Comparison of ENCODE assay signal across 23 mouse cellular contexts in the genomic region with DNA sequence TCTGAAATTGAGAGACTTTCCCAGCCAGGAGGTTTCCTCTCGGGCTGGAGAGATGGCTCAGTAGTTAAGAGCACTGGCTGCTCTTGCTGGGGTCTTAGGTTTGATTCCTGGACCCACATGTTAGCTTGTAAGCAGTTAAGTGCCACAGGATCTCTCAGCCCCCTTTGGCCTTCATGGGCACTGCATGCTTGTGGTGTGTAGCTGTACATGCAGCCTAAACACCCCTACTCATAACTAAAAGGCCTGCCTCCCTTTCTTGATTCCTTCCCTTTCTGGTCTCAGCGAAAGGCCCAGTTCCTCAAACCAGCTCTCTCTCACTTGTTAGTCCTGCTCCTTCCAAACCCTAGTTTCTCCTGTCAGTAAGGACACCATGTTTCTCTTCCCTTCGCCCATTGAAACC. TPM values are rescaled to one million over a fixed set of nuclear protein-coding genes. Genes with fewer than 3 reads are reported as not detected.
DNase-seq lines count a peak whose midpoint lies in the region; ATAC-seq and TF ChIP-seq lines count a peak whose summit lies in the region.
"Had no signal": no experiment of that assay in that cellular context is flagged by ENCODE, and none has a peak within 500 bp of the region (broad histone marks: within the 10 kb centered on the region; RNA-seq: fewer than 3 reads in every experiment).

No protein-coding gene starts in this region.

- TF ChIP-seq RAD21 in CH12.LX (IDR thresholded peaks at IDR 0.05; ENCODE audit: low read depth, low read length): no peak
- no peak for TF ChIP-seq RAD21 in MEL (IDR thresholded peaks at IDR 0.05; ENCODE audit: low read depth, low read length)

- 79% methylated on average over 3 of the region's 3 CpGs for WGBS in liver, postnatal 0 days (ENCODE audit: insufficient replicate concordance)
- 80% methylated on average over 3 of the region's 3 CpGs for WGBS in liver, embryonic 12.5 days (ENCODE audit: insufficient replicate concordance)

- H3K79me2 ChIP-seq in CH12.LX (replicated peaks; ENCODE audit: control insufficient read depth, extremely low read depth, insufficient read depth, poor library complexity, severe bottlenecking) (0 out of 2 replicates have a peak, but pooled peaks cover 2% of the 10 kb centered on the region), MEL (ENCODE audit: control insufficient read depth, insufficient read depth, low read length, poor library complexity) (peaks cover 11% of the 10 kb centered on the region)

- H3K4me3 ChIP-seq in liver, postnatal 0 days (ENCODE audit: low read depth, low read length): no peak overlapping the region
- H3K4me3 ChIP-seq in liver, embryonic 12.5 days: no peak overlapping the region
- H3K4me3 ChIP-seq in CH12.LX (replicated peaks in 1 of 3; ENCODE audit: low read depth in 2 of 3, low read length in 2 of 3, poor library complexity in 1 of 3): no peak overlapping the region
- H3K4me3 ChIP-seq in MEL (ENCODE audit: control insufficient read depth in 1 of 2, insufficient read depth in 1 of 2, low read depth in 2 of 2, low read length in 2 of 2): no peak overlapping the region
- H3K4me3 ChIP-seq: embryonic facial prominence, embryonic 15.5 days; heart, embryonic 15.5 days; hindbrain, embryonic 10.5 days; left cerebral cortex, adult 2 months; midbrain, embryonic 12.5 days had no signal

- dilution Hi-C loops in CH12.LX (cut with MboI; ENCODE audit: extremely low pct_ligation_motif_present, extremely low pct_unique_long_range_greater_than_20kb, low sequenced_read_pairs): no loop called here

- H3K9me3 ChIP-seq in liver, postnatal 0 days (ENCODE audit: low read length): no peaks in the 10 kb centered on the region
- no peaks in the 10 kb centered on the region for H3K9me3 ChIP-seq in liver, embryonic 12.5 days (replicated peaks)
- H3K9me3 ChIP-seq in CH12.LX (replicated peaks; ENCODE audit: low read length) (no peaks in the 10 kb centered on the region), MEL (replicated peaks; ENCODE audit: insufficient read depth, low read length) (no peaks in the 10 kb centered on the region)
- H3K9me3 ChIP-seq: embryonic facial prominence, embryonic 15.5 days; G1E; heart, embryonic 15.5 days; hindbrain, embryonic 10.5 days; midbrain, embryonic 12.5 days had no signal

- no peak overlapping the region for H3K4me2 ChIP-seq in liver, postnatal 0 days (ENCODE audit: low read depth, low read length)
- no peak overlapping the region for H3K4me2 ChIP-seq in liver, embryonic 12.5 days
- H3K4me2 ChIP-seq in CH12.LX (ENCODE audit: insufficient read depth, low read depth, poor library complexity, severe bottlenecking): no peak overlapping the region
- H3K4me2 ChIP-seq: embryonic facial prominence, embryonic 15.5 days; heart, embryonic 15.5 days; midbrain, embryonic 12.5 days had no signal

- no peak for DNase-seq in liver, postnatal 0 days
- DNase-seq in CH12.LX (ENCODE audit: extremely low read depth): no peak
- DNase-seq in MEL (ENCODE audit: low read depth, low spot score): peak; percentile 56
- no peak for DNase-seq in retina, postnatal 1 day
- DNase-seq in gastrocnemius, postnatal 10 days: no peak
- DNase-seq: adrenal gland, adult 8-10 months; cerebellum, adult 11-12 months; cerebellum, postnatal 14 days; kidney, adult 8-10 months; kidney, postnatal 14 days; layer of hippocampus, adult 9-11 months; left cerebral cortex, postnatal 4 days; liver; lung, adult 18-20 months had no signal

- TF ChIP-seq POLR2A in CH12.LX (IDR thresholded peaks at IDR 0.05; ENCODE audit: low read depth, low read length) (no peak), MEL (IDR thresholded peaks at IDR 0.05; ENCODE audit: control insufficient read depth in 1 of 2, insufficient read depth in 1 of 2, low read depth in 1 of 2, low read length in 2 of 2, poor library complexity in 1 of 2) (no peak)

- 0 out of 2 replicates have a peak, but pooled peaks have one; percentile 15 for TF ChIP-seq CTCF in liver, postnatal 0 days (IDR thresholded peaks at IDR 0.05; ENCODE audit: low read depth)
- TF ChIP-seq CTCF in CH12.LX (conservative IDR thresholded peaks at IDR 0.05 in 1 of 2, IDR thresholded peaks at IDR 0.05 in 1 of 2; ENCODE audit: low read depth in 2 of 2, low read length in 2 of 2): peak in 1 of 2 experiments; percentile 14; a peak in 1 of 4 replicates
- peak in 1 of 3 experiments; percentile 1; a peak in 2 of 6 replicates for TF ChIP-seq CTCF in MEL (IDR thresholded peaks at IDR 0.05 in 2 of 3, conservative IDR thresholded peaks at IDR 0.05 in 1 of 3; ENCODE audit: control insufficient read depth in 1 of 3, insufficient read depth in 1 of 3, low read depth in 2 of 3, low read length in 3 of 3, poor library complexity in 1 of 3, severe bottlenecking in 1 of 3)

- peaks cover 6% of the 10 kb centered on the region for H3K36me3 ChIP-seq in liver, postnatal 0 days (replicated peaks; ENCODE audit: insufficient read depth, low read length)
- peaks cover 27% of the 10 kb centered on the region for H3K36me3 ChIP-seq in liver, embryonic 12.5 days
- peaks cover 12 to 42% of the 10 kb centered on the region in 2 experiments for H3K36me3 ChIP-seq in CH12.LX (replicated peaks in 1 of 2; ENCODE audit: control insufficient read depth in 1 of 2, insufficient read depth in 1 of 2, low read length in 1 of 2)
- H3K36me3 ChIP-seq in MEL (ENCODE audit: control insufficient read depth in 1 of 2, insufficient read depth in 2 of 2, low read length in 2 of 2): peaks cover 4 to 38% of the 10 kb centered on the region in 2 experiments; a peak in 3 of 4 replicates

- no peak for ATAC-seq in liver, postnatal 0 days
- no peak for ATAC-seq in liver, embryonic 12.5 days
- peak; percentile 62 for ATAC-seq in granulocyte monocyte progenitor cell, adult 5-6 weeks (replicated peaks; ENCODE audit: poor library complexity, severe bottlenecking)

- H3K27ac ChIP-seq in liver, postnatal 0 days (ENCODE audit: low read depth): no peak overlapping the region
- H3K27ac ChIP-seq in liver, embryonic 12.5 days: no peak overlapping the region
- no peak overlapping the region for H3K27ac ChIP-seq in CH12.LX (ENCODE audit: insufficient read depth, low read depth)
- H3K27ac ChIP-seq in MEL (ENCODE audit: control insufficient read depth, low read depth, low read length): peak overlapping the region; percentile 75; the same call in 1 of the 2 replicates
- H3K27ac ChIP-seq: embryonic facial prominence, embryonic 15.5 days; heart, embryonic 15.5 days; hindbrain, embryonic 10.5 days; left cerebral cortex, adult 2 months; macrophage; midbrain, embryonic 12.5 days had no signal

- no peaks in the 10 kb centered on the region for H3K27me3 ChIP-seq in liver, postnatal 0 days (ENCODE audit: insufficient read depth, low read length)
- no peaks in the 10 kb centered on the region for H3K27me3 ChIP-seq in liver, embryonic 12.5 days (replicated peaks)
- H3K27me3 ChIP-seq in CH12.LX (replicated peaks): no peaks in the 10 kb centered on the region
- no peaks in the 10 kb centered on the region for H3K27me3 ChIP-seq in MEL (ENCODE audit: control insufficient read depth in 1 of 2, insufficient read depth in 2 of 2, low read length in 2 of 2)
- H3K27me3 ChIP-seq: embryonic facial prominence, embryonic 15.5 days; heart, embryonic 15.5 days; midbrain, embryonic 12.5 days had no signal

- TF ChIP-seq EP300 in liver, postnatal 0 days (IDR thresholded peaks at IDR 0.05; ENCODE audit: low read depth): no peak
- TF ChIP-seq EP300 in CH12.LX (IDR thresholded peaks at IDR 0.05; ENCODE audit: low read length) (0 out of 2 replicates have a peak, but pooled peaks have one; percentile 23), MEL (IDR thresholded peaks at IDR 0.05; ENCODE audit: low read depth in 1 of 2, low read length in 2 of 2) (no peak)

- no peak overlapping the region for H3K9ac ChIP-seq in liver, postnatal 0 days (replicated peaks)
- no peak overlapping the region for H3K9ac ChIP-seq in liver, embryonic 12.5 days
- no peak overlapping the region for H3K9ac ChIP-seq in CH12.LX (ENCODE audit: insufficient read depth, low read depth)
- no peak overlapping the region for H3K9ac ChIP-seq in MEL (ENCODE audit: control insufficient read depth, low read depth, low read length, poor library complexity, severe bottlenecking)
- H3K9ac ChIP-seq: embryonic facial prominence, embryonic 15.5 days; heart, embryonic 15.5 days; midbrain, embryonic 12.5 days had no signal

- peaks cover 12% of the 10 kb centered on the region for H3K4me1 ChIP-seq in liver, postnatal 0 days (ENCODE audit: insufficient read depth)
- peaks cover 34% of the 10 kb centered on the region for H3K4me1 ChIP-seq in liver, embryonic 12.5 days
- H3K4me1 ChIP-seq in CH12.LX (ENCODE audit: control insufficient read depth in 1 of 2, insufficient read depth in 2 of 2) (peaks cover under 1 to 43% of the 10 kb centered on the region in 2 experiments; a peak in 2 of 4 replicates), MEL (ENCODE audit: control insufficient read depth in 1 of 2, insufficient read depth in 2 of 2, low read length in 2 of 2) (peaks cover 28 to 31% of the 10 kb centered on the region in 2 experiments)

- in situ Hi-C loops in CH12.LX (cut with MboI; ENCODE audit: low pct_ligation_motif_present, low pct_unique_long_range_greater_than_20kb, low sequenced_read_pairs): no loop called here

RNA-seq across cellular contexts. Expression of a gene that starts 4.8 kb away (rescaled TPM):
- polyA plus RNA-seq in liver, postnatal 0 days (2015; fragmentation: Nextera tagmentation; extraction: Ambion mirVana): 2.9 and 3.5 TPM in 2 replicates
- polyA plus RNA-seq in liver, embryonic 12.5 days (2016; fragmentation: Nextera tagmentation; extraction: Ambion mirVana): 10.2 and 11.2 TPM in 2 replicates
- total RNA-seq in CH12.LX (2012; rRNA removed) (13.3 and 15.8 TPM in 2 replicates), CH12.LX (2014; rRNA removed) (8.2 and 9.5 TPM in 2 replicates), MEL (2012; rRNA removed) (22.8 and 24.7 TPM in 2 replicates)
- polyA plus RNA-seq in CH12.LX (2012; ENCODE audit: insufficient read length, low read depth) (21.3 and 25.2 TPM in 2 replicates), MEL (2012; ENCODE audit: insufficient read depth in 1 of 2, insufficient read length in 2 of 2, low read depth in 1 of 2, low replicate concordance in 2 of 2, missing spikeins in 1 of 2) (10 to 100 TPM; 26.4 to 75.3 TPM)
- 18.6 and 23.2 TPM in 2 replicates for total RNA-seq in granulocyte monocyte progenitor cell, adult 5-6 weeks (2014; fragmentation: Nextera tagmentation)
- total RNA-seq in granulocyte monocyte progenitor cell, adult 5-6 weeks (2017): 12.0 and 13.7 TPM in 2 replicates
- total RNA-seq in gastrocnemius, postnatal 10 days (2021): 10 to 100 TPM; 32.1 to 41.5 TPM

RNA-seq across cellular contexts. Expression of a gene that starts 27.2 kb away (rescaled TPM):
- 11.3 and 12.5 TPM in 2 replicates for polyA plus RNA-seq in liver, postnatal 0 days (2015; fragmentation: Nextera tagmentation; extraction: Ambion mirVana)
- 24.3 and 27.4 TPM in 2 replicates for polyA plus RNA-seq in liver, embryonic 12.5 days (2016; fragmentation: Nextera tagmentation; extraction: Ambion mirVana)
- total RNA-seq in CH12.LX (2012; rRNA removed) (54.2 and 64.5 TPM in 2 replicates), CH12.LX (2014; rRNA removed) (104 and 132 TPM in 2 replicates), MEL (2012; rRNA removed) (57.0 and 58.6 TPM in 2 replicates)
- polyA plus RNA-seq in CH12.LX (2012; ENCODE audit: insufficient read length, low read depth) (93.7 and 102 TPM in 2 replicates), MEL (2012; ENCODE audit: insufficient read depth in 1 of 2, insufficient read length in 2 of 2, low read depth in 1 of 2, low replicate concordance in 2 of 2, missing spikeins in 1 of 2) (10 to 100 TPM in 1 of 2 experiments, not detected in 1; 48.2 TPM)
- 28.4 and 29.5 TPM in 2 replicates for total RNA-seq in granulocyte monocyte progenitor cell, adult 5-6 weeks (2014; fragmentation: Nextera tagmentation)
- total RNA-seq in granulocyte monocyte progenitor cell, adult 5-6 weeks (2017): 72.2 and 84.9 TPM in 2 replicates
- 10 to 100 TPM; 11.0 to 12.4 TPM for total RNA-seq in gastrocnemius, postnatal 10 days (2021)
